Mouse (Mus musculus): Measurements from ENCODE around the gene Zhx3. TPM values are rescaled to one million over a fixed set of nuclear protein-coding genes. Genes with fewer than 3 reads are reported as not detected.

Zhx3 gene
- polyA plus RNA-seq, 1 experiment from 2014 or later = 11.1 TPM

- no peaks in the 10 kb centered on the region for H3K27me3 ChIP-seq (replicated peaks; ENCODE audit: control insufficient read depth, insufficient read depth, low read length)
- ATAC-seq (ENCODE audit: low read depth) (no peak), DNase-seq (ENCODE audit: low spot score) (no peak)
- H3K36me3 ChIP-seq (ENCODE audit: control insufficient read depth, insufficient read depth, low read length) = 0 out of 2 replicates have a peak, but pooled peaks cover 3% of the 10 kb centered on the region
- H3K4me1 ChIP-seq (ENCODE audit: control insufficient read depth, insufficient read depth, low read length) = no peaks in the 10 kb centered on the region
- H3K4me2 ChIP-seq (ENCODE audit: low read depth, low read length) = no peak overlapping the region
- H3K9ac ChIP-seq (ENCODE audit: low read depth, low read length) = no peak overlapping the region
- no peak overlapping the region for H3K27ac ChIP-seq (replicated peaks; ENCODE audit: low read depth, low read length)
- H3K4me3 ChIP-seq (ENCODE audit: low read depth, low read length) = no peak overlapping the region
- no peaks in the 10 kb centered on the region for H3K9me3 ChIP-seq (ENCODE audit: control insufficient read depth, low read length)
Measured at GRCm38 (mm10) chr2:160810376-160810775, 62.4 kb downstream of the Zhx3 start.

GRCm38 (mm10) chr2:160806091-160806521 is 66.7 kb downstream of the Zhx3 start:
- Histone ChIP-seq H3K36me3 (ENCODE audit: control insufficient read depth, insufficient read depth, low read length) (no peaks in the 10 kb centered on the region), H3K9me3 (ENCODE audit: control insufficient read depth, low read length) (no peaks in the 10 kb centered on the region), H3K4me2 (ENCODE audit: low read depth, low read length) (no peak overlapping the region), H3K4me3 (ENCODE audit: low read depth, low read length) (no peak overlapping the region), H3K9ac (ENCODE audit: low read depth, low read length) (no peak overlapping the region), H3K27ac (replicated peaks; ENCODE audit: low read depth, low read length) (no peak overlapping the region), H3K27me3 (replicated peaks; ENCODE audit: control insufficient read depth, insufficient read depth, low read length) (no peaks in the 10 kb centered on the region), H3K4me1 (ENCODE audit: control insufficient read depth, insufficient read depth, low read length) (no peaks in the 10 kb centered on the region)
- no peak for ATAC-seq (ENCODE audit: low read depth)
- 48% methylated on average over 3 of the region's 3 CpGs for WGBS
- DNase-seq (ENCODE audit: low spot score) = no peak

DNA sequence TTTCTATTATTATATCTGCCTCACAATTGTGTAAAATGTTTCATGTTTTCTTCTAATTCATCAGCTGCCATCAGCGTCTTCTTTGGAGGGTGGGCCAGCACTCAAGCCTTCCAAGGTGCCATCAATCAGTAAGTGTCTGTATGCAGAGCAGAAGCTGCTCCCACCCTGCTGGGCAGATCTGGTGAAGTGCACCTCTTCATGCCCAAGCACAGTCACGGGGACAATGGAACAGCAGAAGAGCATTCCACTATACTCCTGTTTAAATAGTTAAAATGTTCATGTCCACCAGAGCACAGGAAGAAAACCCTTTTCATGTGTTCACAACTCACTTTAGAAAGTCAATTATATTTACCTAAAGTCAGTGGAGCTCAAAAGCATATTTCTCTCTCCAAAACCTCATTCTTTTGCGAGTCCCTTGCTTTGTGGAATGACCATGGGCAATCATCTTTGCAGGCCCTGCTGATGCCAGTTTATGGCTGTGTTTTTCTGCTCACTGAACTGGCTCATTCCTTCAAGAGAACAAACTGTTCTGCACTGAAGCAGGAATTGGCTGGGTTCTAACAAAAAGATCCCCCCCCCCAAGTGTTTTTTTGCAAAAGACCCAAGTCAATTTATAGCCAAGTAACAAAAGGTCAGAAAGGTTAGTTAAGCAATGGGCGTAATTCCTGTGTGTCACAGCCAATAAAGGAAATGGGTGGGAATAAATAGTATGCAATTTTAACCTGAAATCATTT is 67.8 kb downstream of the Zhx3 start:
- Histone ChIP-seq H3K4me2 (ENCODE audit: low read depth, low read length) (no peak overlapping the region), H3K4me3 (ENCODE audit: low read depth, low read length) (no peak overlapping the region), H3K9me3 (ENCODE audit: control insufficient read depth, low read length) (no peaks in the 10 kb centered on the region), H3K36me3 (ENCODE audit: control insufficient read depth, insufficient read depth, low read length) (no peaks in the 10 kb centered on the region), H3K27ac (replicated peaks; ENCODE audit: low read depth, low read length) (no peak overlapping the region), H3K9ac (ENCODE audit: low read depth, low read length) (no peak overlapping the region), H3K4me1 (ENCODE audit: control insufficient read depth, insufficient read depth, low read length) (no peaks in the 10 kb centered on the region), H3K27me3 (replicated peaks; ENCODE audit: control insufficient read depth, insufficient read depth, low read length) (no peaks in the 10 kb centered on the region)
- DNase-seq (ENCODE audit: low spot score) (no peak), ATAC-seq (ENCODE audit: low read depth) (no peak)
- WGBS = 62% methylated on average over 4 of the region's 4 CpGs

DNA sequence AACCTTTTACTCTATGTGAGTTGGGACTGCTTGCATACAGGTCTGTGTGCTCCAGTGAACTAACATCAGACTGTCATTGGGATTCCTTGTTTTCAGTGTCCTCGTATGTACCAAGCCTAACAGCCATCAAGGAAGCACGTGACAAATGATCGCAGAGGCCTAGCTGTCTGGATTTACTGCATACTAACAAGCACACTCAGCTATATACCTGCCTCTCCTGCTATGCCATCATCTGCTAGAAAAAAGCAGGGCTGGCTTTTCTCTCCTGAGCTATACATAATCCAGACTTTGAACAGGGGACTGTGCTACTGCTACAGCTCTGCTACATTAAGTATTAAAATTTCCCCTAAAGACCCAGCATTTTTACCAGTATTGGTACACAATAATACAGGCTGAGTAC is 70.5 kb downstream of the Zhx3 start:
- H3K9ac ChIP-seq (ENCODE audit: low read depth, low read length) = no peak overlapping the region
- H3K27me3 ChIP-seq (replicated peaks; ENCODE audit: control insufficient read depth, insufficient read depth, low read length) = no peaks in the 10 kb centered on the region
- H3K4me1 ChIP-seq (ENCODE audit: control insufficient read depth, insufficient read depth, low read length) = no peaks in the 10 kb centered on the region
- H3K36me3 ChIP-seq (ENCODE audit: control insufficient read depth, insufficient read depth, low read length) = no peaks in the 10 kb centered on the region
- DNase-seq (ENCODE audit: low spot score) = no peak
- WGBS = 86% methylated on average over 3 of the region's 3 CpGs
- no peak overlapping the region for H3K4me2 ChIP-seq (ENCODE audit: low read depth, low read length)
- ATAC-seq (ENCODE audit: low read depth) = no peak
- H3K27ac ChIP-seq (replicated peaks; ENCODE audit: low read depth, low read length) = no peak overlapping the region
- H3K9me3 ChIP-seq (ENCODE audit: control insufficient read depth, low read length) = no peaks in the 10 kb centered on the region
- H3K4me3 ChIP-seq (ENCODE audit: low read depth, low read length) = no peak overlapping the region

- Histone ChIP-seq H3K27ac (replicated peaks; ENCODE audit: low read depth, low read length) (no peak overlapping the region), H3K4me3 (ENCODE audit: low read depth, low read length) (no peak overlapping the region), H3K4me2 (ENCODE audit: low read depth, low read length) (no peak overlapping the region), H3K9ac (ENCODE audit: low read depth, low read length) (no peak overlapping the region), H3K36me3 (ENCODE audit: control insufficient read depth, insufficient read depth, low read length) (no peaks in the 10 kb centered on the region), H3K27me3 (replicated peaks; ENCODE audit: control insufficient read depth, insufficient read depth, low read length) (no peaks in the 10 kb centered on the region), H3K4me1 (ENCODE audit: control insufficient read depth, insufficient read depth, low read length) (no peaks in the 10 kb centered on the region), H3K9me3 (ENCODE audit: control insufficient read depth, low read length) (no peaks in the 10 kb centered on the region)
- 89% methylated on average over 1 of the region's 1 CpGs for WGBS
- DNase-seq (ENCODE audit: low spot score) (no peak), ATAC-seq (ENCODE audit: low read depth) (no peak)
Measured at GRCm38 (mm10) chr2:160800967-160801366, 71.8 kb downstream of the Zhx3 start.

DNA sequence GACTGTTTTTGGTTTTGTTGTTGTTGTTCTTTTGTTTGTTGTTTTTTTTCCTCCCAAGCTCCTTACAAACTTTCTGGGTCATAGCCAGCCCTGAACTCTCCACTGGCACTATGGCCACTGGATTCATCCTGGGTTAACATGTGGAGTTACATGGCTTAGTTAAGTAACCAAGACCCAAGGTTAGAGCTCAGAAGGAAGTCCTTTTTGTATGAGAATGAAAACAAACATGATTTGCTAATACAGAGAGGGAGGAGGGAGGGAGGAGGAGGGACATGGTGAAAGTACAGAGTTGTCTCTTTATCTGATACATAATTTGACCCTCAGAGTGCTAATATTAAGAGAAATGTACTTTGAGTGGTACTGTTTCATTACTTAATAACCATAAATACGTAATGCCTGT is 74.6 kb downstream of the Zhx3 start:
- no peaks in the 10 kb centered on the region for H3K4me1 ChIP-seq (ENCODE audit: control insufficient read depth, insufficient read depth, low read length)
- ATAC-seq (ENCODE audit: low read depth) (no peak), DNase-seq (ENCODE audit: low spot score) (no peak)
- H3K4me3 ChIP-seq (ENCODE audit: low read depth, low read length) = no peak overlapping the region
- H3K36me3 ChIP-seq (ENCODE audit: control insufficient read depth, insufficient read depth, low read length) = no peaks in the 10 kb centered on the region
- no peak overlapping the region for H3K27ac ChIP-seq (replicated peaks; ENCODE audit: low read depth, low read length)
- H3K9me3 ChIP-seq (ENCODE audit: control insufficient read depth, low read length) = no peaks in the 10 kb centered on the region
- no peak overlapping the region for H3K4me2 ChIP-seq (ENCODE audit: low read depth, low read length)
- H3K9ac ChIP-seq (ENCODE audit: low read depth, low read length) = no peak overlapping the region
- H3K27me3 ChIP-seq (replicated peaks; ENCODE audit: control insufficient read depth, insufficient read depth, low read length) = no peaks in the 10 kb centered on the region
- 92% methylated on average over 1 of the region's 1 CpGs for WGBS

GRCm38 (mm10) chr2:160796973-160797372 is 75.8 kb downstream of the Zhx3 start:
- Histone ChIP-seq H3K9ac (ENCODE audit: low read depth, low read length) (no peak overlapping the region), H3K4me3 (ENCODE audit: low read depth, low read length) (no peak overlapping the region), H3K4me1 (ENCODE audit: control insufficient read depth, insufficient read depth, low read length) (no peaks in the 10 kb centered on the region), H3K9me3 (ENCODE audit: control insufficient read depth, low read length) (no peaks in the 10 kb centered on the region), H3K36me3 (ENCODE audit: control insufficient read depth, insufficient read depth, low read length) (no peaks in the 10 kb centered on the region), H3K4me2 (ENCODE audit: low read depth, low read length) (no peak overlapping the region), H3K27ac (replicated peaks; ENCODE audit: low read depth, low read length) (no peak overlapping the region), H3K27me3 (replicated peaks; ENCODE audit: control insufficient read depth, insufficient read depth, low read length) (no peaks in the 10 kb centered on the region)
- WGBS = 62% methylated on average over 2 of the region's 2 CpGs
- DNase-seq (ENCODE audit: low spot score) = peak; percentile 11
- no peak for ATAC-seq (ENCODE audit: low read depth)

- H3K4me3 ChIP-seq (ENCODE audit: low read depth, low read length) = no peak overlapping the region
- H3K4me2 ChIP-seq (ENCODE audit: low read depth, low read length) = no peak overlapping the region
- DNase-seq (ENCODE audit: low spot score) (no peak), ATAC-seq (ENCODE audit: low read depth) (no peak)
- no peaks in the 10 kb centered on the region for H3K27me3 ChIP-seq (replicated peaks; ENCODE audit: control insufficient read depth, insufficient read depth, low read length)
- no peaks in the 10 kb centered on the region for H3K9me3 ChIP-seq (ENCODE audit: control insufficient read depth, low read length)
- no peak overlapping the region for H3K27ac ChIP-seq (replicated peaks; ENCODE audit: low read depth, low read length)
- 72% methylated on average over 2 of the region's 2 CpGs for WGBS
- no peaks in the 10 kb centered on the region for H3K36me3 ChIP-seq (ENCODE audit: control insufficient read depth, insufficient read depth, low read length)
- no peak overlapping the region for H3K9ac ChIP-seq (ENCODE audit: low read depth, low read length)
- H3K4me1 ChIP-seq (ENCODE audit: control insufficient read depth, insufficient read depth, low read length) = no peaks in the 10 kb centered on the region
Measured at GRCm38 (mm10) chr2:160793117-160793516, 79.7 kb downstream of the Zhx3 start.

DNA sequence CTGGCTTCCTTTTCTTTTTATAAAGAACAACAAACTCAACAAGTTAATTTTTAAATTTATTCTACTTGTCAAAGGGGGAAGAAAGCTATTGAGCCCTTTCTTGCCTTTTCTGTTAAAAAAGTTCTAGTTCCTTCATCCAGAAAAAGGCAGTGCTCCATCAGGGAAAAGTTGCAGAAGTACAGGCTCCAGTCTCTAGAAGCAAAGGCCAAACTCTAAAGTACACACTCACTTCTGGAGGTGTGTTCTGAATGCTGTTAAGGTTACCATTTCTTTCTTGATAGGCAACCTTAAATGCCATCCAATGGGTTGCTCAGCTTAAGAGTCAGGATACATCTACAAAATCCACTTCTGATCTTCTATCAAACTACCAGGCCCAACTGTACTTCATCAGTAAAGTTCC is 83.1 kb downstream of the Zhx3 start:
- Histone ChIP-seq H3K9ac (ENCODE audit: low read depth, low read length) (no peak overlapping the region), H3K4me3 (ENCODE audit: low read depth, low read length) (no peak overlapping the region), H3K36me3 (ENCODE audit: control insufficient read depth, insufficient read depth, low read length) (no peaks in the 10 kb centered on the region), H3K9me3 (ENCODE audit: control insufficient read depth, low read length) (no peaks in the 10 kb centered on the region), H3K4me2 (ENCODE audit: low read depth, low read length) (no peak overlapping the region), H3K27ac (replicated peaks; ENCODE audit: low read depth, low read length) (no peak overlapping the region), H3K4me1 (ENCODE audit: control insufficient read depth, insufficient read depth, low read length) (peaks cover 4% of the 10 kb centered on the region; the same call in 1 of the 2 replicates), H3K27me3 (replicated peaks; ENCODE audit: control insufficient read depth, insufficient read depth, low read length) (no peaks in the 10 kb centered on the region)
- no peak for DNase-seq (ENCODE audit: low spot score)
- ATAC-seq (ENCODE audit: low read depth) = no peak
